Mouse (Mus musculus): ENCODE measurements around the gene Ap1g2. TPM values are rescaled to one million over a fixed set of nuclear protein-coding genes. Genes with fewer than 3 reads are reported as not detected.

Ap1g2 gene
- total RNA-seq, 2 experiments from 2014 or later: 7.7 to 9.5 TPM

DNA sequence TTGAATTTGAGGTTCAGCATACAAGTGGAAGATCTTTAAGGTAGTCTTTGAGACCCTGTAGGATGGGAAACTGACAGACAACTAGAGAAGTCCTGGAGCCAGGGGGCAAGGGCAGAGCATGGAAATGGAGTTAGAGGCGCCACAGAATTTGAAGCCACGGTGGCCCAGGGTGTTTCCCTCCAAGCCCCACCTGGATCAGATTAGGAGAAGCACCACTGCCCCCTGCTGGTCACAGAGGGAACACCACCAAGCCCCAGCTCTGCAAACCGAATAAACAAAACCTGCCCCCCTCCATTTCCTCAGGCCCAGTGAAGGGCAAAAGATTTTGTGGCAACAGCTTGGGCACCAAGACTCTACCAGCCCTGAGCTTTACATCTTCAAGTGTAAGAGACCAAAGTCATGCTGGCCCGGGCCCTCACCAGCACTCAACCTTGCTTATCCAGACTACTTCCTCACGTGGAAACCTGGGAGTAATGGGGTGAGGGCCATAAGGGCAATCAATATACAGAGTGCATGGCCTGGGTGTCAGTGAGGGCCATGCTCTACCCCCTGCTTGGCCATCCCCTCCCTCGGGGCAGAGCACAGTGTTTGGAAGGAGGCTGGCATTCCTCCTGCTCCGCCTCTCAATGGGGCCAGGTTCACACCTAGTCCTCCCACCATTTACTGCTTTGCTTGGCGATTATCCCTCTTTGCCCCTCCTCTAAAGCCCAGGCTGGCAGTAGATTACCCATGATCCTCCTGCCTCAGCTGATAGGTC is 27.0 kb downstream of the Ap1g2 start:
- intact Hi-C loops (cut with DNase I): no loop called here
- TF ChIP-seq CTCF (IDR thresholded peaks at IDR 0.05): peak; percentile 90
- H3K27ac ChIP-seq: peak overlapping the region; percentile 62
- DNase-seq (ENCODE audit: extremely low spot score in 1 of 2, low spot score in 2 of 2): peak; percentile 61 to 78
- H3K4me3 ChIP-seq: no peak overlapping the region

DNA sequence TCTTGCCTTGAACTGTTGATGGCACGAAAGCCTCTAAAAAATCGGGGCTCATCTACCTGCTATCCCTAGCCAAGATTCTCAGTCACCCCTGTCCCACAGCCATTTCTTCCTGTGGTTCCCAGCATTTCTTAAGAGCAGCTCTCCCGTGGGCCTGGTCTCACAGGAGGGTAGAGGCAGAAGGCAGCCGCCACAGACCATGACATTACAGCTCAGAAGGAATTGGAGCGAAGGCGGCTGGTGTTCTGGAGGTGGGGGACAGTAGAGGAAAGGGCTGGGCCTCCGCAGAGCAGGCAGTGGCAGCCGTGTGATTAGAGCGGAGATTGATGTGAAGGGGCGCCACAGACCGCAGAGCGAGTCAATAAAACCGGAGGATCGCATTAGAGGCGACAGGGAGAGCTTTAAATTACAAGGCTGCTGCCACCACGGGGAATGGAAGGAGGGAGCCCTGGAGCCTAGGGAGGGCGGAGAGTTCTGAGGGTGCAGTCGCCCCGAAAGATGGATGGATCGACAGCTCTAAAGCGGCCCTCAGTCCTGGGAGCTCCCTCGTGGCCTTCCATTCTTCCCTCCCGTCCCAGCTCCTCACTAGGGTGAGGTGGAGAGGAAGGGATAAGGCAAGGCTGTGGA is 27.9 kb downstream of the Ap1g2 start:
- no peak for TF ChIP-seq CTCF (IDR thresholded peaks at IDR 0.05)
- no peak overlapping the region for H3K4me3 ChIP-seq
- DNase-seq (ENCODE audit: extremely low spot score in 1 of 2, low spot score in 2 of 2): no peak
- peak overlapping the region; percentile 73 for H3K27ac ChIP-seq
- intact Hi-C loops (cut with DNase I): loop anchor here (1.0 kb wide), 1 partner anchor 53 kb away; no protein-coding TSS in a partner anchor

DNA sequence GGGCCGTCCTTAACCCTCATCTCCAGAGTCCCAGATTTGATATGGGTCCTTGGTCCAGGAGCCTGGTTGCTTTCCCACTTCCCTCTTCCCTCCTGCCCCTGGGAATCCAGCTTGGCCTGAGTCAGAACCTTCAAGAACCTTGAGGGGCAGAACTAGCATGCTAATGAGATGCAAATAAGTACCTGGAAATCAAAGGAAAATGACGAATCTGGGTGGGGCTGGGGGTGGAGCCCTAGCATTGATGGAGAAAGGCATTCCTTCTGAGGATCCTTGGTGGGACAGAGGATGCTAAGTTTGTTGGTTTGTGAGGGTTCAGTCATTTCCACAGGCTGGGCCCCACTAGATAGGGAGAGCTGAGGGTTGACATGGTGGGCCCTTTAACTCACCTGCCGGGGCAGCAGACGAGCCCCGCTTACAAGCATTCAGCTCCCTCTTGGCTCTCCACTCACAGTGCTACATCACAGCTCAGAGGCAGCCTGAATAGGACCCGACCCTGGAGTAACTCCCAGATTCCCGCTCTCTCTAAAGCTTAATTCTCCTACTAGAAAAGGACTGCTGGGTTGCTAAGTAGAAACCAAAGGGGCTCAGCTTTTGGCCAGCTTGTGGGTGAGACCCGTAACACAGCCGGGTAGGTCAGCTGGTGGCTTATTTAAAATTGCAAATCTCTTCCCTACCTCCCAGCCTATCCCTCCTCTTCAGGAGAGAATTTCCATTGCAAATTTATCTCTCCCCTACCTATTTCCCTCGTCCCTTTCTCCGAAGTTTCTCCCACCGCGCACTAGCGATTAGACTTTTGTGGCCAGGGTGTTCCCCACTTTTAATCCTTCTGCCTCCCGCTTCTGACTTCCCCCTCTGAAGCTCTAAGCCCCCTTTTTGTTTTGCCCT is 28.7 kb downstream of the Ap1g2 start:
- DNase-seq (ENCODE audit: extremely low spot score in 1 of 2, low spot score in 2 of 2): peak in 1 of 2 experiments; percentile 47

DNA sequence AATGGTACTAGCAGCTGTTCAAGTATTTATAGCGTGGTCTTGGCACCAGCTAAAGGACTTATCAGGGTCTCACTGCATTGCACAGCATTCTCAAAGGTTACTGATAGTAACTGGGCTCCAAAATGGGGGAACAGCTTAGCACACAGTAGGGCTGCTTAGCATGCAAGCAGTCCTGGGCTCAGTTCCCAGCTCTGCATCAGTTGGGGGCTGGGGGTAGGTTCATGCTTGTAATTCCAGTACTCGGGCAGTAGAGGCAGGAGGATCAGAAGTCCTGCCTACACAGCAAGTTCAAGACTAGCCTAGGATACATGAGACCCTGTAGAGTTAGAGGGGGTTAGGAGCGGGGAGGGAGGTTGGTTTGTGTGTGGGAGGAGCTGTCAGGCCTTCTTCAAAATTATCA is 29.4 kb downstream of the Ap1g2 start:
- H3K4me3 ChIP-seq: no peak overlapping the region
- peak overlapping the region; percentile 73; the same call in 1 of the 2 replicates for H3K27ac ChIP-seq
- intact Hi-C loops (cut with DNase I): no loop called here
- no peak; the same call in 1 of the 2 replicates for TF ChIP-seq CTCF (IDR thresholded peaks at IDR 0.05)
- DNase-seq (ENCODE audit: extremely low spot score in 1 of 2, low spot score in 2 of 2): no peak

More for the DNA sequence above, 28.7 kb downstream of the Ap1g2 start:
- intact Hi-C loops (cut with DNase I): loop anchor here (1.0 kb wide), 1 partner anchor 52 kb away; no protein-coding TSS in a partner anchor
- no peak overlapping the region for H3K4me3 ChIP-seq
- H3K27ac ChIP-seq: peak overlapping the region; percentile 73
- TF ChIP-seq CTCF (IDR thresholded peaks at IDR 0.05): no peak

DNA sequence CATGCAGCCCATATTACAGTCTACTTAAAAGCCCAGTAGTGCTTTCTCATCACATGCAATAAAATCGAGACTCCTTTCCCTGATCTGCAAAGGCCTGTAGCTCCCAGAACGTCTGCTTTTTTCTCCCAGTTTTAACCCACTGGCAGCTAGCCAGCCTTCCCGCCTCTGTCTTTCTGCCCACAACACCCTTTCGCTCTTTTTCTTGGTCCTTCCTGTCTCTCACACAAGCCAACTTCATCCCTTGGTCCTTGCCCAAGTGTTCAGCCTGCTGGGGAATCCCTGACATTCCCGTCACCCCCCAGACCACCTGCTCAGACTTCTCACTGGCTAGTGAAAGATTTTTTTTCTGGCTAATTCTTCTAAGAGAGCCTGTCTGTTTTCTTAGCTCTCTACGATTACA is 30.2 kb downstream of the Ap1g2 start:
- peak; percentile 60 to 74 for DNase-seq (ENCODE audit: extremely low spot score in 1 of 2, low spot score in 2 of 2)
- intact Hi-C loops (cut with DNase I): no loop called here
- peak overlapping the region; percentile 52 for H3K27ac ChIP-seq
- no peak for TF ChIP-seq CTCF (IDR thresholded peaks at IDR 0.05)
- no peak overlapping the region for H3K4me3 ChIP-seq

DNA sequence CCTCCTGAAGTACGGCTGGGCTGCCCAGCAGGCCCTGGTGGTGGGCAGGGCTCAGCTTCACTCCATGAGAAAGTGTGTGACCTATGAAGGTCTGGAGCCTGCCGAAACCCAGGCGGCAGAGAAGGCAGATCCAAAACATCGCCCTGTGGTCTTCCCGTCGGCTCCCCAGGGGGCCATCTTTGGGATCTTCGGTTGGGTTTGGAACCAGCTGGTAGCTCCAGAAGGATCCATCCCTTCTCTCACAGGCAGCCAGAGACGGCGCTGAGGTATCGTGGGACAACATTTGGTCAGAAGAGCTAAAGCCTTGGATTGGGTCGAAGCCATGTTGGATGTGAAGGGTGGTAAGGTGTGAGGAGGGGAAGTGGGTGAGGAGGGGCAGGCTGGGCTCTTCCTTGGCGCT is 32.0 kb downstream of the Ap1g2 start:
- intact Hi-C loops (cut with DNase I): no loop called here
- no peak overlapping the region; the same call in 1 of the 2 replicates for H3K27ac ChIP-seq

DNA sequence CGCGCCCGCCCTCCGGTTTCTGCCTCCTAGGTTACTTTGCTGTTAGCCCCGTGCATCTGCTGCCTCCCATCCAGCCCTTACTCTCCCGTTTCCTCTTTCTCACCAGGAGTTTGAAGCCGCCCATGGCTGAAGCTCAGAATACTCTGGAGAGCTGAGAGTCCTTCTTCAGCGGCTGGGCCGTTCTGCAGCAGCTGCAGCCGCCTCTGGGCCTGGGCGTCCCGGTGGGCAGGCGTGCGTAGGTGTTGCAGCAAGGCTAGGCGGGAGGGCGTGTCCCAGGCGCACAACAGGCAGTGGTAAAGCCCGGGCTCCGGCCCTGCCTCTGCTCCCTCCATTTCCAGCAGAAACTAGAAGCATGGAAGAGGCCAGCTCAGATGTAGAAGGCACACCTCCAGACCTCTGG is 34.6 kb downstream of the Ap1g2 start:
- DNase-seq (ENCODE audit: extremely low spot score in 1 of 2, low spot score in 2 of 2): peak in 1 of 2 experiments; percentile 50
- Histone ChIP-seq H3K4me3 (0 out of 2 replicates have a peak overlapping the region, but pooled peaks have one; percentile 2), H3K27ac (peak overlapping the region; percentile 71)
- intact Hi-C loops (cut with DNase I): no loop called here
- TF ChIP-seq CTCF (IDR thresholded peaks at IDR 0.05): no peak

More for the DNA sequence above, 32.0 kb downstream of the Ap1g2 start:
- TF ChIP-seq CTCF (IDR thresholded peaks at IDR 0.05): no peak
- DNase-seq (ENCODE audit: extremely low spot score in 1 of 2, low spot score in 2 of 2): no peak
- H3K4me3 ChIP-seq: no peak overlapping the region

DNA sequence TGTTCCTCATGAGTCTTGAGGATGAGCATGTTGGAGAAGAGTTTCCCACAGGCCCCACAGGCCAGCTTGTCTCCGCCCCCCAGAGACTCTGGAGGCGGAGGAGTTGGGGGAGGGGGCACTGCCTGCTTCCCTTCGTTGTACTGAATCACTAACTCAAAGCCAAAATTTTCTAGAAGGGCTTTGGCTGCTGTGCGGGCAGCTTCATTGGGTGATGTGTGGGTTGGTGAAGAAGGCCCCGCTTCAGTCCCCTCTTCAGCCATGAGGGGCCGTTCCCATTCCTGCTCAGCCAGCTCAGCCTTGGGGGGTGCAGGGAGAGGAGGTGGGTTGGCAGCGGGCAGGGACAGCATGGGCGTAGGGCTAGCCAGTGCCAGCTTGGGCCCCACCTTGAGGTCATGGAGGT is 40.4 kb downstream of the Ap1g2 start:
- TF ChIP-seq CTCF (IDR thresholded peaks at IDR 0.05): no peak
- Histone ChIP-seq H3K4me3 (no peak overlapping the region), H3K27ac (0 out of 2 replicates have a peak overlapping the region, but pooled peaks have one; percentile 55)
- intact Hi-C loops (cut with DNase I): no loop called here
- peak; percentile 28 to 56 for DNase-seq (ENCODE audit: extremely low spot score in 1 of 2, low spot score in 2 of 2)

DNA sequence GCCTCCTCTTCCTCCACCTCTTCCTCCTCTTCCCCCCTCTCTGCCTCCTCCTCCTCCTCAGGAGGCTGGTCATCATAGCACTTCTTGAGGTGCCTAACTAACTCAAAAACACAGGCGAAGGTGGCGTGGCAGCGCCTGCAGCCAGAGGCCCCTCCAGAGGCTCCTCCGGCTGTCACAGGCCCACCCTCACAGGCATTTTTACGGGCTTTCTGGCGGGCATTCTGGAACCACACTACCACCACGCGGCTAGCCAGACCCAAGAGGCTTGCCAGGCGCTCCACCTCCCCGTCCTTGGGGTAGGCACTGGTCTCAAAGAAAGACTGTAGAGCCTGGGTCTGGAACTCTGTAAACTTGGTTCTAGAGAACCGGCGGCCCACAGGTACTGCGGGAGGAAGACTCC is 41.0 kb downstream of the Ap1g2 start:
- Histone ChIP-seq H3K4me3 (no peak overlapping the region), H3K27ac (peak overlapping the region; percentile 51; the same call in 1 of the 2 replicates)
- intact Hi-C loops (cut with DNase I): no loop called here
- no peak for TF ChIP-seq CTCF (IDR thresholded peaks at IDR 0.05)
- DNase-seq (ENCODE audit: extremely low spot score in 1 of 2, low spot score in 2 of 2): no peak

DNA sequence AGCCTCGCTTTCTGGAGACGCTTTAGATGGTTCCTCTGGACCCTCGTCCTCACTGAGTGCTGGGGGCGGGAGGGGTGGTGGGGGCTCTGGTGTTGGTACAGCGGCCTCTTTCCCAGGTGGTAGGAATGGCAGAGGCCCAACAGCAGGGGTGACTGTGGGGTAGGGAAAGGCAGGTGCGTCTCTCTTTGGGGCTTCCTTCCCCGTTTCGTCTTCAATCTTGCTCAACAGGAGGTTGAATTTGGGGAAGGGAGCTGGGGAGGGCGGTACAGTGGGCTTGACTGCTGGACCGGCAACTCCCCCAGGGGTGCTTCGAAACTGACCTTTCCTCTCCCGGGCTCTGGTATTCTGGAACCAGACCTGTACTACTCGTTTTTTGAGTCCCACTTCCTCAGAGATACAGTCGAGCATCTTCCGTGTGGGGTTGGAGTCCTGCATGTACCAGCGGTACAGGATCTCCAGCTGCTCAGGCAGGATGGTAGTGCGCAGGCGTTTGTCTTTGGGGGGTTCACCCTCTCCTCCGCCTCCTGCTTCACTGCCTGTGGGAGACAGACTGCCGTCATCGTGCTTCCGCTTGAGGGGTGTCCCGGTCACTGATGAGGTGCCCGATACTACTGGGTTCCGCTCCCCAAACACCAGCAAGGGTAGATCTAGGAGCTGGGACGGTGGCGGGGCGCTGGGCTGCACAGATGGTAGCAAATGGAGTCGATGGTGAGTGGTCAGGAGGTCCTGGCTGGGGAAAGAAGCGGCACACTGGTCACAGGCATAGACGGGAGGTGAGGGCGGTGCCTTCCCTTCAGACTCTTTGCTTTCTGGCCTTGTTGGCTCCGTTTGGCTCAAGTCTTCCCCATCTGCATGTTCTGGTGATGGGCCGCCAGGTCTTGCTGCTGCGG is 41.7 kb downstream of the Ap1g2 start:
- H3K4me3 ChIP-seq: no peak overlapping the region
- intact Hi-C loops (cut with DNase I): loop anchor here (5.0 kb wide), 1 partner anchor 37 kb away; no protein-coding TSS in a partner anchor
- DNase-seq (ENCODE audit: extremely low spot score in 1 of 2, low spot score in 2 of 2): peak in 1 of 2 experiments; percentile 31
- no peak for TF ChIP-seq CTCF (IDR thresholded peaks at IDR 0.05)
- H3K27ac ChIP-seq: peak overlapping the region; percentile 15; the same call in 1 of the 2 replicates
